Mouse (Mus musculus) myocyte (in vitro differentiated cells): ENCODE measurements at regions not wholly inside any gene's neighbourhood (a gene's known extent, or its start where the extent isn't known, plus 50 kb on each side); places are given as distances from the start of the nearest gene placed in this dataset.

Experiments
- H3K27me3 ChIP-seq: one replicate; pipeline ENCODE4 v1.6.1; 2011; ENCODE audit not compliant: control insufficient read depth, insufficient read depth, insufficient read length
- H3K36me3 ChIP-seq: one replicate; pipeline ENCODE4 v1.6.1; 2011; ENCODE audit not compliant: control insufficient read depth, insufficient read depth
- H3K4me2 ChIP-seq: one replicate; pipeline ENCODE4 v1.6.1; 2011; ENCODE audit warnings: low read depth, control low read depth
- H3K4me3 ChIP-seq: one replicate; pipeline ENCODE4 v1.5.1; 2011; ENCODE audit warnings: mild to moderate bottlenecking, control low read depth, moderate library complexity
- H3K79me2 ChIP-seq: one replicate; pipeline ENCODE4 v1.6.1; 2011; ENCODE audit not compliant: control insufficient read depth, insufficient read depth
- H3ac ChIP-seq: one replicate; pipeline ENCODE4 v1.6.1; 2011; ENCODE audit not compliant: control insufficient read depth, insufficient read length
- CEBPB ChIP-seq: IDR thresholded peaks from 2 replicates; pipeline ENCODE4 v1.6.1; 2011; ENCODE audit warnings: mild to moderate bottlenecking, moderate library complexity; ENCODE audit not compliant: poor library complexity, insufficient read depth, severe bottlenecking
- E2F4 ChIP-seq: IDR thresholded peaks from one replicate; pipeline ENCODE4 v1.6.1; 2011; ENCODE audit warnings: mild to moderate bottlenecking, control low read depth, moderate library complexity; ENCODE audit not compliant: insufficient read depth
- MAX ChIP-seq: IDR thresholded peaks from one replicate; pipeline ENCODE4 v1.6.1; 2011; ENCODE audit warnings: low read depth, mild to moderate bottlenecking, control low read depth
- MYOD1 ChIP-seq, 3 experiments: IDR thresholded peaks; one replicate each; pipeline ENCODE4 v1.6.1; 2011; ENCODE audit warnings: control low read depth in 2 of 3, low read depth in 2 of 3, mild to moderate bottlenecking in 2 of 3, moderate library complexity in 1 of 3; ENCODE audit not compliant: insufficient read length in 2 of 3, control insufficient read depth in 1 of 3
- MYOG ChIP-seq, 3 experiments: IDR thresholded peaks; one replicate each; pipeline ENCODE4 v1.6.1; 2011; ENCODE audit warnings: control low read depth in 2 of 3, low read depth in 2 of 3, mild to moderate bottlenecking in 2 of 3; ENCODE audit not compliant: insufficient read length in 2 of 3, control insufficient read depth in 1 of 3, insufficient read depth in 1 of 3
- POLR2A ChIP-seq: IDR thresholded peaks from one replicate; pipeline ENCODE4 v1.6.1; 2011; ENCODE audit warnings: low read depth, mild to moderate bottlenecking, control low read depth, moderate library complexity; ENCODE audit not compliant: insufficient read length
- POLR2AphosphoS2 ChIP-seq: IDR thresholded peaks from one replicate; pipeline ENCODE4 v1.6.1; 2011; ENCODE audit warnings: low read depth, control low read depth; ENCODE audit not compliant: insufficient read length
- REST ChIP-seq: IDR thresholded peaks from one replicate; pipeline ENCODE4 v1.6.1; 2011; ENCODE audit warnings: mild to moderate bottlenecking, control low read depth, moderate library complexity; ENCODE audit not compliant: insufficient read depth, insufficient read length
- SRF ChIP-seq: IDR thresholded peaks from one replicate; pipeline ENCODE4 v1.6.1; 2011; ENCODE audit warnings: low read depth; ENCODE audit not compliant: control insufficient read depth, insufficient read length
- TCF12 ChIP-seq: IDR thresholded peaks from one replicate; pipeline ENCODE4 v1.6.1; 2011; ENCODE audit warnings: mild to moderate bottlenecking, control low read depth; ENCODE audit not compliant: poor library complexity, insufficient read depth, severe bottlenecking
- TCF3 ChIP-seq: IDR thresholded peaks from one replicate; pipeline ENCODE4 v1.6.1; 2011; ENCODE audit warnings: low read depth, control low read depth; ENCODE audit not compliant: insufficient read length
- USF1 ChIP-seq: IDR thresholded peaks from one replicate; pipeline ENCODE4 v1.6.1; 2011; ENCODE audit warnings: low read depth, mild to moderate bottlenecking, control low read depth, moderate library complexity

GRCm38 (mm10) chr14:24985806-24986359 is 473.1 kb upstream of the Zmiz1 start:
- H3K4me2 ChIP-seq, result no peak overlapping the region

GRCm38 (mm10) chr14:24986404-24986803 is 472.6 kb upstream of the Zmiz1 start:
- H3K79me2 ChIP-seq, result no peaks in the 10 kb centered on the region
- no peaks in the 10 kb centered on the region for H3K27me3 ChIP-seq
- H3K4me3 ChIP-seq, result no peak overlapping the region
- TF ChIP-seq TCF3 (no peak), POLR2AphosphoS2 (no peak), POLR2A (no peak), MYOG (IDR thresholded peaks at IDR 0.05; ENCODE audit: control insufficient read depth in 1 of 3, insufficient read depth in 1 of 3, insufficient read length in 2 of 3, low read depth in 2 of 3) (no peak), SRF (no peak), TCF12 (no peak), REST (no peak), E2F4 (no peak), MAX (no peak), CEBPB (no peak), MYOD1 (IDR thresholded peaks at IDR 0.05; ENCODE audit: control insufficient read depth in 1 of 3, insufficient read length in 2 of 3, low read depth in 2 of 3) (no peak), USF1 (no peak)
- H3K4me2 ChIP-seq, result no peak overlapping the region
- no peaks in the 10 kb centered on the region for H3K36me3 ChIP-seq
- no peak overlapping the region for H3ac ChIP-seq

More at GRCm38 (mm10) chr14:24985806-24986359, 473.1 kb upstream of the Zmiz1 start:
- Histone ChIP-seq H3K79me2 (no peaks in the 10 kb centered on the region), H3ac (no peak overlapping the region), H3K4me3 (no peak overlapping the region), H3K36me3 (no peaks in the 10 kb centered on the region), H3K27me3 (no peaks in the 10 kb centered on the region)
- TF ChIP-seq E2F4 (no peak), MAX (no peak), MYOG (IDR thresholded peaks at IDR 0.05; ENCODE audit: control insufficient read depth in 1 of 3, insufficient read depth in 1 of 3, insufficient read length in 2 of 3, low read depth in 2 of 3) (no peak)

GRCm38 (mm10) chr14:24993751-24994658 is 465.0 kb upstream of the Zmiz1 start:
- H3K27me3 ChIP-seq, result no peaks in the 10 kb centered on the region
- H3K4me3 ChIP-seq, result no peak overlapping the region
- H3K4me2 ChIP-seq, result no peak overlapping the region
- H3K79me2 ChIP-seq, result no peaks in the 10 kb centered on the region
- TF ChIP-seq REST (peak; percentile 37), POLR2AphosphoS2 (no peak), MYOG (IDR thresholded peaks at IDR 0.05; ENCODE audit: control insufficient read depth in 1 of 3, insufficient read depth in 1 of 3, insufficient read length in 2 of 3, low read depth in 2 of 3) (no peak), MYOD1 (IDR thresholded peaks at IDR 0.05; ENCODE audit: control insufficient read depth in 1 of 3, insufficient read length in 2 of 3, low read depth in 2 of 3) (no peak), TCF3 (no peak)
- no peaks in the 10 kb centered on the region for H3K36me3 ChIP-seq
- no peak overlapping the region for H3ac ChIP-seq

- TF ChIP-seq E2F4 (no peak), TCF12 (peak; percentile 54), MYOD1 (IDR thresholded peaks at IDR 0.05; ENCODE audit: control insufficient read depth in 1 of 3, insufficient read length in 2 of 3, low read depth in 2 of 3) (peak in 2 of 3 experiments; percentile 76 to 85), MYOG (IDR thresholded peaks at IDR 0.05; ENCODE audit: control insufficient read depth in 1 of 3, insufficient read depth in 1 of 3, insufficient read length in 2 of 3, low read depth in 2 of 3) (peak; percentile 57 to 88 (median 82))
- no peaks in the 10 kb centered on the region for H3K79me2 ChIP-seq
- H3K36me3 ChIP-seq, result no peaks in the 10 kb centered on the region
- no peak overlapping the region for H3K4me3 ChIP-seq
- H3K27me3 ChIP-seq, result no peaks in the 10 kb centered on the region
- H3K4me2 ChIP-seq, result peak overlapping the region; percentile 10
- H3ac ChIP-seq, result no peak overlapping the region
Observed at GRCm38 (mm10) chr14:24995226-24995625, 463.8 kb upstream of the Zmiz1 start.

- TF ChIP-seq CEBPB, result no peak
- no peak for TF ChIP-seq REST
- no peak for TF ChIP-seq MAX
- TF ChIP-seq MYOD1 (IDR thresholded peaks at IDR 0.05; ENCODE audit: control insufficient read depth in 1 of 3, insufficient read length in 2 of 3, low read depth in 2 of 3), result no peak
- no peak for TF ChIP-seq TCF3
- no peak for TF ChIP-seq MYOG (IDR thresholded peaks at IDR 0.05; ENCODE audit: control insufficient read depth in 1 of 3, insufficient read depth in 1 of 3, insufficient read length in 2 of 3, low read depth in 2 of 3)
- no peak for TF ChIP-seq E2F4
- TF ChIP-seq USF1, result no peak
- no peak for TF ChIP-seq TCF12
- TF ChIP-seq SRF, result no peak
- TF ChIP-seq POLR2A, result no peak
- TF ChIP-seq POLR2AphosphoS2, result no peak
Observed at GRCm38 (mm10) chr14:24997786-24998509, 461.0 kb upstream of the Zmiz1 start.

More at GRCm38 (mm10) chr14:24997786-24998509, 461.0 kb upstream of the Zmiz1 start:
- H3K79me2 ChIP-seq, result no peaks in the 10 kb centered on the region
- H3K4me2 ChIP-seq, result no peak overlapping the region
- H3K36me3 ChIP-seq, result no peaks in the 10 kb centered on the region
- no peak overlapping the region for H3ac ChIP-seq
- no peaks in the 10 kb centered on the region for H3K27me3 ChIP-seq
- H3K4me3 ChIP-seq, result no peak overlapping the region
